Mouse (Mus musculus) lung, postnatal 0 days (tissue): ENCODE data around the gene Zfp655.

Experiments used
- CTCF ChIP-seq: IDR thresholded peaks from 2 replicates; pipeline ENCODE4 v1.5.1; 2016; ENCODE audit warnings: antibody characterized with exemption, mild to moderate bottlenecking
- EP300 ChIP-seq: IDR thresholded peaks from 2 replicates; pipeline ENCODE4 v1.6.1; 2016; ENCODE audit warnings: antibody characterized with exemption, mild to moderate bottlenecking, control low read depth

- TF ChIP-seq CTCF (no peak), EP300 (no peak)
These were observed 11.5 kb upstream of the Zfp655 start for GRCm38 (mm10) chr5:145219981-145220380.
